Mouse (Mus musculus): Measurements from ENCODE around the gene Col26a1.

DNA sequence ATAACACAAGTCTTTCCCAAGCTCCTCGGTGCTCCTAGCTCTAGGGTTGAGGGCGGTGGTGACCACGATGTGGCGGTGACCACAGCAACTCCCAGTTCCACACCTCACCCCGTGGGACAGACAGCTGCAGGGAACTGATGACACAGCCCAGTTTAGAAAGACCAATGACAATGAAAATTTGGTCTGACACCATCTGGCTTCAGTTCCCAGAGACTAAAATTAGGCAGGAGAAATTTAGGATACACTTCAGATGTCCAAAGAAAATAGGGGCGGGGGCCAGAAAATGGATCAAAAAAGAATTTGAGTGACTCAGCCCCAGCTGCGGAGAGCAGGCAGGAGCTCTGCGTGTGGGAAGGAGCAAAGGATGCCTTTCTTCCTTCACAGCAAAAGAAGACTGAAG lies 98.5 kb downstream of the Col26a1 start:
- TF ChIP-seq CTCF (IDR thresholded peaks at IDR 0.05; ENCODE audit: insufficient read depth, low read length) (no peak), POLR2A (IDR thresholded peaks at IDR 0.05; ENCODE audit: borderline replicate concordance, extremely low read depth, low read depth, low read length) (no peak)
